ENCODE assay signal across 20 mouse cellular contexts in genomic region chr5:44779340-44779739, GRCm38 (mm10).
"Had no signal": no experiment of that assay in that cellular context is flagged by ENCODE, and none has a peak within 500 bp of the region (broad histone marks: within the 10 kb centered on the region; RNA-seq: fewer than 3 reads in every experiment).

No protein-coding gene starts in this region.

- ATAC-seq: forebrain, embryonic 13.5 days; forebrain, embryonic 14.5 days; forebrain, embryonic 15.5 days; forebrain, embryonic 16.5 days; forebrain, postnatal 0 days had no signal

- DNase-seq: cerebellum, adult 9-10 months; cerebellum, adult 9-11 months; cerebellum, postnatal 10 days; cerebellum, postnatal 14 days; cerebellum, postnatal 25 days; cerebellum, postnatal 36 days; embryo, embryonic 11 days; forebrain, postnatal 0 days; gastrocnemius, adult 2 months; gastrocnemius, postnatal 10 days; gastrocnemius, postnatal 14 days; gastrocnemius, postnatal 25 days; gastrocnemius, postnatal 36 days; heart, adult 11 months; heart, adult 18-20 months; heart, adult 2 months had no signal
